Mouse (Mus musculus): ENCODE measurements around the gene Atp2c1. TPM values are rescaled to one million over a fixed set of nuclear protein-coding genes. Genes with fewer than 3 reads are reported as not detected.

Atp2c1 gene
- 109 TPM for polyA plus RNA-seq (2015; fragmentation: Illumina TruSeq; extraction: RNeasy Lipid Tissue Mini Kit (QIAGEN cat#74804); ENCODE audit: insufficient read depth, low replicate concordance)

GRCm38 (mm10) chr9:105527219-105527618 lies at the start of gene Atp2c1:
Gene Atp2c1 (minus strand): TSS chr9:105527319.

GRCm38 (mm10) chr9:105395218-105395627 lies 131.9 kb downstream of the Atp2c1 start, which contains the start of the genes Aste1 and Nek11:
Gene Aste1 (plus strand): TSS chr9:105395392.
Gene Nek11 (minus strand): TSS chr9:105395524.

Other genes with a start within 250 kb of the Atp2c1 start
- 19.4 TPM for gene Aste1, start 131.9 kb downstream of the Atp2c1 start, polyA plus RNA-seq (2015; fragmentation: Illumina TruSeq; extraction: RNeasy Lipid Tissue Mini Kit (QIAGEN cat#74804); ENCODE audit: insufficient read depth, low replicate concordance)
- gene Nek11, start 131.8 kb downstream of the Atp2c1 start, polyA plus RNA-seq (2015; fragmentation: Illumina TruSeq; extraction: RNeasy Lipid Tissue Mini Kit (QIAGEN cat#74804); ENCODE audit: insufficient read depth, low replicate concordance): not detected
- gene Pik3r4, start 115.7 kb upstream of the Atp2c1 start, polyA plus RNA-seq (2015; fragmentation: Illumina TruSeq; extraction: RNeasy Lipid Tissue Mini Kit (QIAGEN cat#74804); ENCODE audit: insufficient read depth, low replicate concordance): 88.2 TPM

All from spleen, adult 10 weeks (tissue).